Mouse (Mus musculus) intestine, embryonic 15.5 days (tissue): ENCODE data around the gene Bap1. TPM values are rescaled to one million over a fixed set of nuclear protein-coding genes. Genes with fewer than 3 reads are reported as not detected.

Source experiments
- ATAC-seq: fragments of 200-750 bp; cut with Nextera tagmentation; 2 replicates; pipeline ENCODE4 v1.8.0; 2017; ENCODE audit warnings: moderate TSS enrichment, moderate library complexity
- H3K27ac ChIP-seq: fragments of 300-500 bp; sonication (generic); 2 replicates; pipeline ENCODE4 v1.5.1; 2015; ENCODE audit warnings: mild to moderate bottlenecking, inconsistent platforms
- H3K27me3 ChIP-seq: fragments of 300-500 bp; sonication (generic); replicated peaks from 2 replicates; pipeline ENCODE4 v1.6.1; 2015; ENCODE audit warnings: inconsistent platforms
- H3K36me3 ChIP-seq: fragments of 300-500 bp; sonication (generic); 2 replicates; pipeline ENCODE4 v1.6.1; 2015; ENCODE audit warnings: inconsistent platforms
- H3K4me1 ChIP-seq: fragments of 300-500 bp; sonication (generic); replicated peaks from 2 replicates; pipeline ENCODE4 v1.6.1; 2015; ENCODE audit warnings: inconsistent platforms
- H3K4me2 ChIP-seq: fragments of 300-500 bp; sonication (generic); replicated peaks from 2 replicates; pipeline ENCODE4 v1.6.1; 2015; ENCODE audit warnings: mild to moderate bottlenecking, inconsistent platforms
- H3K4me3 ChIP-seq: fragments of 300-500 bp; sonication (generic); replicated peaks from 2 replicates; pipeline ENCODE4 v1.5.1; 2015; ENCODE audit warnings: inconsistent platforms
- H3K9ac ChIP-seq: fragments of 300-500 bp; sonication (generic); 2 replicates; pipeline ENCODE4 v1.6.1; 2015; ENCODE audit warnings: inconsistent platforms
- H3K9me3 ChIP-seq: fragments of 300-500 bp; sonication (generic); 2 replicates; pipeline ENCODE4 v1.6.1; 2016; ENCODE audit warnings: inconsistent platforms
- WGBS: fragments of 180-500 bp; shearing (Covaris S2); methylation state at CpG from one replicate; pipeline ENCODE4 v1.1.7; 2015; 5-methylcytosine and 5-hydroxymethylcytosine counted together
- polyA plus RNA-seq: library from polyadenylated mRNA; unstranded; fragments of >200 nt; fragmentation: Nextera tagmentation; extraction: Ambion mirVana; gene quantifications from 2 replicates; pipeline ENCODE4 v1.2.1, GENCODE M21; 2015

Gene Bap1
- polyA plus RNA-seq, 1 experiment from 2014 or later: 64.0 TPM

DNA sequence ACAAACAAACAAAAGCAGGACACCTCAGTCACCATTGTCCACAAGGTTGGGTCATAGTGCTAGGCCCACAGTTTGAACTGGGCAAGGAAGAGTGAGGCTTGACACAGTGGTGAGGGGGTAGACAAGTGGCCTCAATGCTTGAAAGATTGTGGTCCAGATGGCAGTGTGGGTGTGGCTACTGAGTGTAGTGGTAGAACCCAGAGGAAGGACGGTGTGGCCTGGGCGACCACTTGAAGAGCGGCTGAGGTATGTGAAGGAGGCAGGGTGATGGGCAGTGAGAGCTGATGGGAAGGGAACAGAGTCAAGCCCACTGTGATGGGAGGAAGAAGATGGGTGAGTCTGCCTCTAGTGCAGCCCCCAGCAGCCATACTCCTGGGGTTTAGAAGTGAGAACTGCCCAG is 36.6 kb upstream of the Bap1 start:
- WGBS: 76% methylated on average over 3 of the region's 3 CpGs
- H3K9me3 ChIP-seq: no peaks in the 10 kb centered on the region
- no peak overlapping the region for H3K27ac ChIP-seq
- H3K4me2 ChIP-seq: no peak overlapping the region
- H3K27me3 ChIP-seq: no peaks in the 10 kb centered on the region
- H3K36me3 ChIP-seq: no peaks in the 10 kb centered on the region
- H3K9ac ChIP-seq: no peak overlapping the region
- H3K4me1 ChIP-seq: peaks cover 15% of the 10 kb centered on the region
- no peak for ATAC-seq
- no peak overlapping the region for H3K4me3 ChIP-seq

DNA sequence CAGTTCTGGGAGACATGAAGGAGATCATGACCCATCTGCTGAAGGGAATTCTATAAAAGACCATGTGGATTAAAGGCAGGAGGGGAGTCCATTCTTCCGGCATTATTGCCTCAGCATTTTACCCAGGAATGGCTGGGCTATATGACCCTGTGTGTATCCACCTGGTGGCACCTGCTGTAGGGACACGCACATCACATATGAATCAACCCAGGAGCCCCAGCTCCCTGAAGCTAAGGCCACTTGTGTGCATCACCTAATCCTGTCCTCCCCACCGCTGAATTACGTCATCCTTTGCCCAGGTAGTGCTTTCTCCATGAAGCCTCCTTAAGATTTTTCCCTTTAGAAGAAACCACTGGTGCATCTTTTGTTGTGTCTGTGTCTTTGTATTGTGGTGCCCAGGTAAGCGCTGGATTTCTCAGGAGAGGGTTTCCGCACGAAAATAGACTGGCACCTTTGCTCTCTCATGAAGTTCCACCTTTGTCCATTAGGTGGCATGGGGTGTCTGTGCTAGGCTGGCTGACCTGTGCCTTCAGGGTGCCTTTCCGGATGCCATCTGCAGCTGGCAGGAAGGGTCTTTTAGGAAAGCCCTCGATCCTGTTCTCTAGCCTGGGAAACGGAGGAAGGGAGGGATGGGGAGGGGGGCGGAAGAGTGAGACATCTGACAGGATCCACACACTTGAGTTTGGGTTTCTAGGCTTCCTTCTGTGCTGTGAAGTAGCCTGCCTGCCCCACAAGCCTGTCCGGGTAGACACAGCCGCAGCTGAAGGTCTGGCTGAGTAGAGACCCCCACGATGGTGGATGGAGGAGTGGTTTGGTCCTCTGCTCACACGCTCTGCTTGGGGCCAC is 35.9 kb upstream of the Bap1 start:
- Histone ChIP-seq H3K9me3 (no peaks in the 10 kb centered on the region), H3K9ac (0 out of 2 replicates have a peak overlapping the region, but pooled peaks have one; percentile 8), H3K4me1 (peaks cover 15% of the 10 kb centered on the region), H3K27ac (no peak overlapping the region), H3K27me3 (no peaks in the 10 kb centered on the region), H3K4me3 (no peak overlapping the region), H3K36me3 (no peaks in the 10 kb centered on the region), H3K4me2 (no peak overlapping the region)
- peak; percentile 52 for ATAC-seq
- WGBS: 32% methylated on average over 15 of the region's 15 CpGs

DNA sequence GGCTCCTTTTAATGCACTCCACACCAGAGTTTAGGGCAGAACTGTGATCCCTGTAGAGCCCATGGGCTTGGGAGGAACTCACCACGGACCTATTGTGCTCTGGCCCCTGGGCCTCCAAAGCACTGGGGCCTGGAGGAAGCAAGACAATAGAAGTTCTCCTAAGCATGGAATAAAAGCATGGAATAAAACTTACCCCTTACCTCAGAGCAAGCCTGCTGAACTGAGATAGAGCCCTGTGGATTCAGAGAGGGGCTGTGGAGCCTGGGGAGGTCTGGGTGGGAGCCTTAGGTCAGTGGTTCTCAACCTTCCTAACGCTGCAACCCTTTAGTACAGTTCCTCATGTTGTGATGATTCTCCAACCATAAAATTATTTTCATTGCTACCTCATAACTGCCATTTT is 34.4 kb upstream of the Bap1 start, which contains the start of gene Nisch:
Nisch (minus strand) TSS at position 101 of the 400 bp plus-strand sequence.
- no peak within 1 kb of the TSS for H3K4me3 ChIP-seq
- no peaks in the 10 kb centered on the region for H3K27me3 ChIP-seq
- WGBS: 76% methylated on average over 2 of the region's 2 CpGs
- H3K36me3 ChIP-seq: no peaks in the 10 kb centered on the region
- H3K9me3 ChIP-seq: no peaks in the 10 kb centered on the region
- 0 out of 2 replicates have a peak within 1 kb of the TSS, but pooled peaks have one; percentile 8 for H3K9ac ChIP-seq
- H3K4me1 ChIP-seq: peaks cover 15% of the 10 kb centered on the region
- no peak for ATAC-seq
- peak within 1 kb of the TSS; percentile 48 for H3K4me2 ChIP-seq
- 0 out of 2 replicates have a peak within 1 kb of the TSS, but pooled peaks have one; percentile 22 for H3K27ac ChIP-seq

DNA sequence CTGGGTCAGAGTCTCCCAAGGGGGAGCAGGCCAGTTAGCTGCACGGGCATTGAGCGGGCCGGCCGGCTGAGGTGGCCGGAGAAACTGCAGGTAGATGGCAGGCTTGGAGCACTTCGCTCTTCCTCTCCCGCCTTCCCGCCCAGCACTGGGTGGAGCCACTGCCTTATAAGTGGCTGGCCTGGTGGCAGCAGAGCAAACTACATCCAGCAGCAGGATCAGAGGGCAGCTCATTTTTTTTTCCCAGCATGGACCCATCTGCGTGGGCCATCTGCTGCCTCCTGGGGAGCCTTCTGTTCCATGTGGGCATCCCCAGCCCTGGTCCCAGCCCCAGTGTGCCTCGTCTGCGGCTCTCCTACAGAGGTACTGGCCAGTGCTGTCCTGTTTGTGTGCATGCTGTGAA is 33.6 kb upstream of the Bap1 start, which contains the start of gene Sema3g:
Sema3g (plus strand) TSS at position 195 of the 400 bp plus-strand sequence.
- H3K9ac ChIP-seq: no peak within 1 kb of the TSS
- WGBS: 13% methylated on average over 11 of the region's 11 CpGs
- H3K9me3 ChIP-seq: no peaks in the 10 kb centered on the region
- H3K4me2 ChIP-seq: peak within 1 kb of the TSS; percentile 48
- no peaks in the 10 kb centered on the region for H3K36me3 ChIP-seq
- peaks cover 11% of the 10 kb centered on the region for H3K4me1 ChIP-seq
- ATAC-seq: peak; percentile 80
- no peaks in the 10 kb centered on the region for H3K27me3 ChIP-seq
- no peak within 1 kb of the TSS for H3K4me3 ChIP-seq
- H3K27ac ChIP-seq: 0 out of 2 replicates have a peak within 1 kb of the TSS, but pooled peaks have one; percentile 22

DNA sequence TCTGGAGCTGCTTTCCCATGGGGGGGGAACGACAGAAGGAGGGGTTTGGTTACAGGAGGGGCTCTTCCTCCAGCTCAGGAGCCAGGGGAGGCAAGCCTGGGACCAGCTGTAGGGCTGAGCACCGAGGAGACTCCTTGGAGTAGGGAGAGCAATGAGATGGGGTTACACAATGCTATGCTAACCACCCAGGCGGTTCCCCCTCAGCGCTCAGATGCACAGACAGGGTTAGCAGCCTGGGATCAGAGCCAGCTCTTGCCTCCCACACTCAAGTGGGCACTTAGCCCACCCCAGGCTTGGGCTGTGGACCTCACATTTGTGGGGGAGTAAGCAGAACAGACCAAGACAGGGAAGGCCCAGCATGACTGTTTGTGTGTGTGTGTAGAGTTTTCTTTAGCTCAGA is 24.3 kb upstream of the Bap1 start:
- peak; percentile 84 for ATAC-seq
- Histone ChIP-seq H3K9ac (no peak overlapping the region), H3K27me3 (no peaks in the 10 kb centered on the region), H3K4me3 (no peak overlapping the region), H3K9me3 (no peaks in the 10 kb centered on the region), H3K36me3 (no peaks in the 10 kb centered on the region), H3K4me2 (no peak overlapping the region), H3K4me1 (peaks cover 17% of the 10 kb centered on the region; the same call in 1 of the 2 replicates), H3K27ac (peak overlapping the region; percentile 37)
- WGBS: 47% methylated on average over 4 of the region's 4 CpGs

DNA sequence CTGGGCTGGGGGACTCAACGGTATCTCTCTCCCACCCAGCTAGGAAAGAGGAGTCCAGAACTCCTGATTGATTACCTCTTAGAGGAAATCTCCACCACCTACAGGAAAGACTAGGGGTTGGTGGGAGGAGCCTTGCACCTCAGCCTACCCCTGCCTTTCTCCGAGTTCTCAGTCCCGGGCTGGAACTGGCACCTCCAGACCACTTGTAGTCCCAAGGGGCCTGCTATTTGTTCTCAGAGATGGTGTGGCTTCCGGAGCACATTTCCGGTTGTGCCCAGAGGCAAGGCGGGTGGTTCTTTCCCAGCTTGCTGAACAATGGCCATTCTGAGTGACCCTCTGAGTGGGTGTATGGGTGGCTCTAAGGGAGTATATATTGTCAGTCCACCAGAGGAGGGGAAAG is 23.0 kb upstream of the Bap1 start:
- Histone ChIP-seq H3K4me2 (no peak overlapping the region), H3K4me1 (peaks cover 16% of the 10 kb centered on the region; the same call in 1 of the 2 replicates), H3K27ac (no peak overlapping the region), H3K27me3 (no peaks in the 10 kb centered on the region), H3K36me3 (no peaks in the 10 kb centered on the region), H3K4me3 (no peak overlapping the region), H3K9ac (no peak overlapping the region), H3K9me3 (no peaks in the 10 kb centered on the region)
- 58% methylated on average over 6 of the region's 6 CpGs for WGBS
- ATAC-seq: no peak

GRCm38 (mm10) chr14:31230442-31230841 is 20.8 kb upstream of the Bap1 start:
- Histone ChIP-seq H3K9ac (no peak overlapping the region), H3K9me3 (no peaks in the 10 kb centered on the region), H3K4me3 (no peak overlapping the region), H3K27ac (no peak overlapping the region), H3K27me3 (no peaks in the 10 kb centered on the region), H3K4me1 (0 out of 2 replicates have a peak, but pooled peaks cover 10% of the 10 kb centered on the region), H3K4me2 (no peak overlapping the region), H3K36me3 (no peaks in the 10 kb centered on the region)
- no peak for ATAC-seq
- 62% methylated on average over 8 of the region's 8 CpGs for WGBS

DNA sequence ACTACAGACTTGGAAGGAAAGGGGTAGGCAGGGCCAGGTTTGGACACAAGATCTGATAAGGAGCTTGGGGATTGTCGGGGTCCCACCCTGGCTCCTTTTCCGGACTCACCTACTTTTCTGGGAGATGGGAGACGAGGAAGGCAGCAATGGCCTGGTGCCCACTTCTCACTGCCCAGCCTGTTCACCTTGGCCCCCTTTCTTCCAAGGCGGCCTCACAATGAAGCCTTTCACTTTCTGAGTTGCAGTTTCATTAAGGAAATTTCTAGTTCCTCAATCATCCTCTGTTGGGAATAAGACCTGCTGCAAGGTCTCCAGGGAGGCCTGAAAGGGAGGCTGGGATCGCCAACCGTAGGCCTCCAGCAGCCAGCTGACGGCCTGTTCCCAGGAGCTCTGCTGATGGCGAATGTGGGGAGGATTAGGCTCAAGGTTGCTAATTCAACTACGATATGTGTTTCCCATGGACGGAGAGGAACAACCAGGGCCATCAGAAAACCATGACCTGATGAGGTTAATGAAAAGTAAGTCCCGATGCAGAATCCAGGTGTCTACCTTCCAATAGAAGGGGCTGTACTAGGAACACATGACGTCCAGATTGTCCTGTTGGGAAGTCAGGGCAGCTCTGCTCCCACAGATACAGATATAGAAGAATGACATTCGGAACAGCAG is 18.7 kb upstream of the Bap1 start:
- Histone ChIP-seq H3K9ac (no peak overlapping the region), H3K36me3 (no peaks in the 10 kb centered on the region), H3K4me1 (0 out of 2 replicates have a peak, but pooled peaks cover 2% of the 10 kb centered on the region), H3K9me3 (no peaks in the 10 kb centered on the region), H3K4me3 (no peak overlapping the region), H3K27me3 (no peaks in the 10 kb centered on the region), H3K4me2 (no peak overlapping the region), H3K27ac (no peak overlapping the region)
- no peak for ATAC-seq
- WGBS: 79% methylated on average over 13 of the region's 13 CpGs

DNA sequence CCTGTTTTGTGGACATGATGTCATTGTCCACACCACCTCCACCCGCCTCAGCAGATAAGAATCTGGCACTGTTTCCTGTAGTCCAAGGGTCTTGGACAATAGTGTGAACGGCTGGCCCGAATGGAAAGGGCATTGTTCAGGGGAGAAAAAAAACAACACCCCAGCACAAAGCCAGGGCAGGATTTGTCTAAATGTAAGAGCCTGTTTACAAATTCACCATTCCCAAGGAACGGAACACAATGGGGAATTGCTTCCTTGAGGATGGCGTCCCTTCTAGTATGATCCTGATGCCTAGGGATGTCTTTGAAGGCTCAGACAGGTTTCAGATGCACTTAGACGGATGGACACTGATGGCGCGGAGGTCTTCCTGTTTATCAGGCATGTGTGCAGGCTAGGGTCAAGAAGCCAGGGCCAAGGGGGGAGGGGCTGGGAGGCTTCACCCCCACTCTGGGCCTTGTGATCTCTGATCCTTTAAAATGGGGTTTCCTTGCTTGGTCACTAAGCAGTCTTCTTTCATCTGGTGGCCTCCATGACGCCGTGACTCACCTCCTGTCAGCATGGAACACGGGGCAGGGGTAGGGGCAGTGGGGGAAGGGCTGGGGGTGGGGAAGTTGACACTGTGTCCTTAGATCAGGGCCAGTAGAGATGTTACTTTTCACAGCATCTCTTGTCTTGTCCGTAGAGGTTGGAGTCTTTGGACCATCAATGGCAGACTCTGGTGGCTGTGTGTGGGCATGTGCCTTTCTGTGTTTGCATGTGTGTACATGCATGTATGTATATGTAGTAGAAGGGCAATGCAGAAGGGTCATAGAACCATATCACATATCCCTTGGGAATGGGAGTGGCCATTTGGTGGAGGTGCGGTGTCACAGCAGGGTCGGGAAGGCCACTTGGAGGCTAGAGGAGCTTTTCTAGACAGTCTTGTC is 17.9 kb upstream of the Bap1 start:
- no peak overlapping the region for H3K4me2 ChIP-seq
- 0 out of 2 replicates have a peak, but pooled peaks cover under 1% of the 10 kb centered on the region for H3K4me1 ChIP-seq
- WGBS: 75% methylated on average over 14 of the region's 14 CpGs
- no peaks in the 10 kb centered on the region for H3K36me3 ChIP-seq
- no peak overlapping the region for H3K27ac ChIP-seq
- H3K9me3 ChIP-seq: no peaks in the 10 kb centered on the region
- no peaks in the 10 kb centered on the region for H3K27me3 ChIP-seq
- peak; percentile 18; the same call in 1 of the 2 replicates for ATAC-seq
- H3K4me3 ChIP-seq: no peak overlapping the region
- no peak overlapping the region for H3K9ac ChIP-seq

DNA sequence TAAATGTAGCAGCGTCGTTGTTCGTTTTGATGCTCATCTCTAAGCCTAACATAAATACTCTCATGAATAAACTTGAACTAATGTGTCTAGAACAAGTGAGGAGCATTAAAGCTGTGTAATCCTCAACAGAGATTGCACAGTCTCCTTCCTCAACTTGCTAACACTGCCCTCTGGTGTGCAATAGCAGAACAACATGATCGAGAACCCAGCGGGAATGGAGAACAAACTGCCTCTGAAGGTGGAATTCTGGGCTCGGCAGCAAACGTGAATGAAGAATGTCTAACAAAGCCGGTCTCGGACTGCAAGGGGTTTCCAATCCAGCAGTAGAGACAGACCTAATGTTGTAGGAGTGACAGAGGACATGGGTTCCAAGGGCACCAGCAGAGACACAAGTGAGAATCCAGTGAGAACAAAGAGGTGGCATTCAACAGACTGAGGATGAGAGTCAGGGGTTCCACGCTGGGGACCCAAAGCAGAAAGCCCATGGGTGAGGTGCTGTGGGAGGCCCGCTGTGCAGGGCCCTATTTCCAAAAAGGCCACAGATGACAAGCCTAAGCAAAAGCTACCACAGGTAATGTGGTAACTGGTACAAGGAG is 17.2 kb upstream of the Bap1 start:
- Histone ChIP-seq H3K9ac (no peak overlapping the region), H3K36me3 (no peaks in the 10 kb centered on the region), H3K27ac (no peak overlapping the region)

GRCm38 (mm10) chr14:31237101-31237882 is 14.0 kb upstream of the Bap1 start:
- H3K9ac ChIP-seq: no peak overlapping the region
- no peak overlapping the region for H3K27ac ChIP-seq
- no peak for ATAC-seq
- no peak overlapping the region for H3K4me2 ChIP-seq
- 76% methylated on average over 7 of the region's 7 CpGs for WGBS
- H3K4me1 ChIP-seq: no peaks in the 10 kb centered on the region
- H3K27me3 ChIP-seq: no peaks in the 10 kb centered on the region
- no peaks in the 10 kb centered on the region for H3K9me3 ChIP-seq
- no peaks in the 10 kb centered on the region for H3K36me3 ChIP-seq
- H3K4me3 ChIP-seq: no peak overlapping the region

More for the DNA sequence above, 17.2 kb upstream of the Bap1 start:
- H3K4me1 ChIP-seq: no peaks in the 10 kb centered on the region
- no peak overlapping the region for H3K4me2 ChIP-seq
- H3K9me3 ChIP-seq: no peaks in the 10 kb centered on the region
- no peaks in the 10 kb centered on the region for H3K27me3 ChIP-seq
- no peak overlapping the region for H3K4me3 ChIP-seq
- WGBS: 15% methylated on average over 11 of the region's 11 CpGs
- ATAC-seq: peak; percentile 72
